Mouse (Mus musculus) layer of hippocampus, adult 9-11 months (tissue): ENCODE results near the gene Ccdc84.

Source experiments
- DNase-seq: peaks from one replicate; pipeline ENCODE4 v3.0.0; 2022

The Ccdc84 gene

GRCm38 (mm10) chr9:44361190-44361917 is 57.0 kb downstream of the Ccdc84 start, which contains the start of gene Vps11:
TSS of gene Vps11 (minus strand) at chr9:44361670.
- peak; percentile 93 for DNase-seq
